Mouse (Mus musculus): ENCODE measurements around the gene Lrrk2. TPM values are rescaled to one million over a fixed set of nuclear protein-coding genes. Genes with fewer than 3 reads are reported as not detected.

Lrrk2 gene
- total RNA-seq, 1 experiment, result 6.0 TPM

DNA sequence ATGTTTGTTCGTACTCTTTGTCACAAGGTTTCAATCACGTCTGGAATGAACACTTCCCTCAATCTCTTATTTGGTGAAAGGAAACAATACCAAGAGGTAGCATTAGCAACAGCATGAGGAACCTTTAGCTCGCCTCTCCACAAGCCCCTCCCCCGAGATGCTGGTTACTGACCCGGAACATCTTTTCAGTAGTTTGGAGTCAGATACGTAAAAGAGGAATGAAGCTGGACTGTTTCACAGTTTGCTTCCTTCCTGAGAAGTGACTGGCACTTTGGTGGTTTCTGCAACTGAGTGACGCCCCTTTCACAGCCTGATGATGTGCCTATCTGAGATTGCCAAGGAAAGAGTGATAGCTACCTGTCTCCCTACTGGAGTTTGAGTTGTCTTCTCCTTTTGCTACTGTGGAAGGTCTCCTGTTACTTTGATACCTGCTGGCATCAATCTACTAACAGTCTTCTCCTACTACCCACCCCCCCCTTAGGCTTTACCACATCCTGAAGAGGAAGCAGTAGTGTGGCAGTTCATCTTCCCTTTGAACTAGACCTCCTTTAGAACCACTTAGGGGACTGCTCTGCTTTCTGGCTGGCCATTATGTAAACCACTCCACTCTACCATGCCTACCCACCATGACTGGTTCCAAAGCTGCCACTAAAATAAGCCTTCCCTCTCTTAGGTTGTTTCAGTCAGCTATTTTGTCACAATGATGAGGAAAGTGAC is 29.2 kb upstream of the Lrrk2 start:
- Histone ChIP-seq H3K4me3 (ENCODE audit: insufficient read depth in 1 of 2, low read depth in 1 of 2, low read length in 2 of 2, poor library complexity in 1 of 2, severe bottlenecking in 1 of 2) (no peak overlapping the region), H3K4me1 (ENCODE audit: control insufficient read depth in 2 of 2, insufficient read depth in 2 of 2, low read length in 2 of 2, poor library complexity in 1 of 2) (no peaks in the 10 kb centered on the region), H3K27ac (ENCODE audit: insufficient read depth, low read depth, low read length, poor library complexity, severe bottlenecking) (no peak overlapping the region), H3K36me3 (ENCODE audit: control insufficient read depth, insufficient read depth, low read length, poor library complexity, severe bottlenecking) (no peaks in the 10 kb centered on the region), H3K9me3 (ENCODE audit: control insufficient read depth, insufficient read depth, low read depth, low read length) (no peaks in the 10 kb centered on the region), H3K9ac (ENCODE audit: insufficient read depth, low read depth, low read length, poor library complexity, severe bottlenecking) (no peak overlapping the region)
- in situ Hi-C loops (cut with MboI; ENCODE audit: low sequenced_read_pairs in 2 of 2, unreplicated experiment in 2 of 2), result no loop called here
- TF ChIP-seq ZNF384 (IDR thresholded peaks at IDR 0.05; ENCODE audit: low read depth, low read length), result no peak
- TF ChIP-seq ZC3H11A (IDR thresholded peaks at IDR 0.05; ENCODE audit: borderline replicate concordance, low read depth, low read length), result no peak
- no peak for DNase-seq (ENCODE audit: low read depth, low spot score)

DNA sequence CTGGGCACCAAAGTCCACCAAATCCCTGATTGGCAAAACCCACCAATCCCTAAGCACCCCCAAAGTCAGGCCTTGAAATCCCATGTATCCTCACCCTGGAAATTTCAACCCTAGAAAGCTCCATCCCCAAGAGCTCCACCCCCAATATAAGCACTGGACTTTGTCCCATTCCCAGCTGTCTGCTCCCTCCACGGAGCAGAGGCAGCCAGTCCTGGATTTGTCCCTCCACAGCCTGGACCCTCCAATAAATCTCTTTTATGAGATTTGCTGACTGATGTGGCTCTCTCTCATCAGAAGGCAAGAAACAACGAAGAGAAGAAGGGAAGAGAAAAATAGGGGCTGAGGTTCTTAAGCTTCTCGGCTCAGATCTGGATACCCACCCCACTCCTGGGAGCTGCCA is 22.7 kb upstream of the Lrrk2 start:
- Histone ChIP-seq H3K4me1 (ENCODE audit: control insufficient read depth in 2 of 2, insufficient read depth in 2 of 2, low read length in 2 of 2, poor library complexity in 1 of 2) (no peaks in the 10 kb centered on the region), H3K36me3 (ENCODE audit: control insufficient read depth, insufficient read depth, low read length, poor library complexity, severe bottlenecking) (no peaks in the 10 kb centered on the region), H3K9me3 (ENCODE audit: control insufficient read depth, insufficient read depth, low read depth, low read length) (no peaks in the 10 kb centered on the region), H3K9ac (ENCODE audit: insufficient read depth, low read depth, low read length, poor library complexity, severe bottlenecking) (no peak overlapping the region), H3K4me3 (ENCODE audit: insufficient read depth in 1 of 2, low read depth in 1 of 2, low read length in 2 of 2, poor library complexity in 1 of 2, severe bottlenecking in 1 of 2) (no peak overlapping the region), H3K27ac (ENCODE audit: insufficient read depth, low read depth, low read length, poor library complexity, severe bottlenecking) (no peak overlapping the region)
- in situ Hi-C loops (cut with MboI; ENCODE audit: low sequenced_read_pairs in 2 of 2, unreplicated experiment in 2 of 2), result no loop called here
- DNase-seq (ENCODE audit: low read depth, low spot score), result no peak
- TF ChIP-seq MAFK (IDR thresholded peaks at IDR 0.05; ENCODE audit: insufficient read depth, low read depth, low read length), result no peak
- no peak for TF ChIP-seq ZNF384 (IDR thresholded peaks at IDR 0.05; ENCODE audit: low read depth, low read length)
- TF ChIP-seq ZC3H11A (IDR thresholded peaks at IDR 0.05; ENCODE audit: borderline replicate concordance, low read depth, low read length), result no peak
- TF ChIP-seq CHD2 (IDR thresholded peaks at IDR 0.05; ENCODE audit: low read depth, low read length), result no peak
- TF ChIP-seq HCFC1 (IDR thresholded peaks at IDR 0.05; ENCODE audit: borderline replicate concordance, insufficient read depth, low read length), result no peak

DNA sequence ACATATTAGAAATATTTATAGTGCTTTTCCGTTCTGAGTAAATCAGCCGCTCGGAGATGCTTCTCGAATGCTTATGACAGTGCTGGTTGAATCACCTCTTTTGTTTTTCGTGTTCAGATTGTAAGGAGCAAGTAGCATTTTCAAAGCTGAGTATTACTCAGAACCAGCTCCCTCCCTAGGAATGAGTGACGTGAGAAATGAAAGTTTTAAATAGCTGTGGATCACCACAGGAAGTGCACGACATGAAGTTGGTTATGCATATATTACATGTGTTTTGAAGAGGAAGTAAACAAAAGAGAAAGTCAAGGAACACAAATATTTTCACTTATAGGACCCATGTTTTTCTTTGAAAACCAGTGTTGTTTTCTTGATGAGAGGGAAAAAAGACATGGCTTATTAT is 21.5 kb upstream of the Lrrk2 start:
- no peak overlapping the region for H3K9ac ChIP-seq (ENCODE audit: insufficient read depth, low read depth, low read length, poor library complexity, severe bottlenecking)
- no peak overlapping the region for H3K27ac ChIP-seq (ENCODE audit: insufficient read depth, low read depth, low read length, poor library complexity, severe bottlenecking)
- H3K4me3 ChIP-seq (ENCODE audit: insufficient read depth in 1 of 2, low read depth in 1 of 2, low read length in 2 of 2, poor library complexity in 1 of 2, severe bottlenecking in 1 of 2), result no peak overlapping the region
- no peaks in the 10 kb centered on the region for H3K9me3 ChIP-seq (ENCODE audit: control insufficient read depth, insufficient read depth, low read depth, low read length)
- no peaks in the 10 kb centered on the region for H3K4me1 ChIP-seq (ENCODE audit: control insufficient read depth in 2 of 2, insufficient read depth in 2 of 2, low read length in 2 of 2, poor library complexity in 1 of 2)
- DNase-seq (ENCODE audit: low read depth, low spot score), result no peak
- no peak for TF ChIP-seq ZC3H11A (IDR thresholded peaks at IDR 0.05; ENCODE audit: borderline replicate concordance, low read depth, low read length)
- TF ChIP-seq HCFC1 (IDR thresholded peaks at IDR 0.05; ENCODE audit: borderline replicate concordance, insufficient read depth, low read length), result no peak
- no peak for TF ChIP-seq CHD2 (IDR thresholded peaks at IDR 0.05; ENCODE audit: low read depth, low read length)
- TF ChIP-seq ZNF384 (IDR thresholded peaks at IDR 0.05; ENCODE audit: low read depth, low read length), result no peak
- no peak for TF ChIP-seq MAFK (IDR thresholded peaks at IDR 0.05; ENCODE audit: insufficient read depth, low read depth, low read length)
- in situ Hi-C loops (cut with MboI; ENCODE audit: low sequenced_read_pairs in 2 of 2, unreplicated experiment in 2 of 2), result no loop called here
- H3K36me3 ChIP-seq (ENCODE audit: control insufficient read depth, insufficient read depth, low read length, poor library complexity, severe bottlenecking), result no peaks in the 10 kb centered on the region

DNA sequence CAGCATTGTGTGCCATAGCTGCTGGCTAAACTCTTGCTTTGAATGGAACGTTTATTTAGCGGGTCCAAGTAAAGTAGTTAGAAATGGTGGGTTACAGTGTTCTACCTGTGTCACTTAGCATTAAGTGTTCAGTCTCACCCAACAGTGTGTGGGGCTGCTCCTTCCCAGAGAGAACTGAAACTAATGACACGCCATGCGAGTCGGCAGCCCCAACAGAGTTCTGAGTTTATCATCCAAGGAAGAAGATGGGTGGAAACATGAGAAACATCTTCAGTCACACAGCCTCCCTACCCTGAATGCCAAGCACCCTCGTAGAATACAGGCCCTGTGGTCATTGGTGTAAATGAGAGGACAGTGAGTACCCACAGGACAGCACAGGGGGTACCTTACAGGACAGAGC is 14.7 kb upstream of the Lrrk2 start:
- in situ Hi-C loops (cut with MboI; ENCODE audit: low sequenced_read_pairs in 2 of 2, unreplicated experiment in 2 of 2), result no loop called here

More for the DNA sequence above, 14.7 kb upstream of the Lrrk2 start:
- H3K36me3 ChIP-seq (ENCODE audit: control insufficient read depth, insufficient read depth, low read length, poor library complexity, severe bottlenecking), result no peaks in the 10 kb centered on the region
- no peak overlapping the region for H3K4me3 ChIP-seq (ENCODE audit: insufficient read depth in 1 of 2, low read depth in 1 of 2, low read length in 2 of 2, poor library complexity in 1 of 2, severe bottlenecking in 1 of 2)
- H3K27ac ChIP-seq (ENCODE audit: insufficient read depth, low read depth, low read length, poor library complexity, severe bottlenecking), result no peak overlapping the region
- H3K9ac ChIP-seq (ENCODE audit: insufficient read depth, low read depth, low read length, poor library complexity, severe bottlenecking), result no peak overlapping the region
- DNase-seq (ENCODE audit: low read depth, low spot score), result no peak
- no peaks in the 10 kb centered on the region for H3K4me1 ChIP-seq (ENCODE audit: control insufficient read depth in 2 of 2, insufficient read depth in 2 of 2, low read length in 2 of 2, poor library complexity in 1 of 2)
- TF ChIP-seq HCFC1 (IDR thresholded peaks at IDR 0.05; ENCODE audit: borderline replicate concordance, insufficient read depth, low read length) (no peak), ZC3H11A (IDR thresholded peaks at IDR 0.05; ENCODE audit: borderline replicate concordance, low read depth, low read length) (no peak), ZNF384 (IDR thresholded peaks at IDR 0.05; ENCODE audit: low read depth, low read length) (no peak), MAFK (IDR thresholded peaks at IDR 0.05; ENCODE audit: insufficient read depth, low read depth, low read length) (no peak), CHD2 (IDR thresholded peaks at IDR 0.05; ENCODE audit: low read depth, low read length) (no peak)
- H3K9me3 ChIP-seq (ENCODE audit: control insufficient read depth, insufficient read depth, low read depth, low read length), result no peaks in the 10 kb centered on the region

Data from ES-E14 (cell line).